Mouse (Mus musculus) liver, embryonic 12.5 days (tissue): ENCODE measurements around the gene Cacna2d3. TPM values are rescaled to one million over a fixed set of nuclear protein-coding genes. Genes with fewer than 3 reads are reported as not detected.

Experiments
- ATAC-seq: fragments of 200-750 bp; cut with Nextera tagmentation; 2 replicates; pipeline ENCODE4 v1.8.0; 2017; ENCODE audit warnings: moderate number of reproducible peaks, mild to moderate bottlenecking, moderate library complexity
- H3K27ac ChIP-seq: fragments of 300-500 bp; sonication (generic); 2 replicates; pipeline ENCODE4 v1.5.1; 2016; ENCODE audit warnings: mild to moderate bottlenecking
- H3K27me3 ChIP-seq: fragments of 300-500 bp; sonication (generic); replicated peaks from 2 replicates; pipeline ENCODE4 v1.6.1; 2016; ENCODE audit warnings: mild to moderate bottlenecking, moderate library complexity
- H3K36me3 ChIP-seq: fragments of 300-500 bp; sonication (generic); 2 replicates; pipeline ENCODE4 v1.6.1; 2016; ENCODE audit warnings: mild to moderate bottlenecking, moderate library complexity
- H3K4me1 ChIP-seq: fragments of 300-500 bp; sonication (generic); 2 replicates; pipeline ENCODE4 v1.6.1; 2016
- H3K4me2 ChIP-seq: fragments of 300-500 bp; sonication (generic); 2 replicates; pipeline ENCODE4 v1.6.1; 2016; ENCODE audit warnings: mild to moderate bottlenecking, moderate library complexity
- H3K4me3 ChIP-seq: fragments of 300-500 bp; sonication (generic); 2 replicates; pipeline ENCODE4 v1.5.1; 2016; ENCODE audit warnings: mild to moderate bottlenecking, moderate library complexity
- H3K9ac ChIP-seq: fragments of 300-500 bp; sonication (generic); 2 replicates; pipeline ENCODE4 v1.6.1; 2016; ENCODE audit warnings: mild to moderate bottlenecking, moderate library complexity
- H3K9me3 ChIP-seq: fragments of 300-500 bp; sonication (generic); replicated peaks from 2 replicates; pipeline ENCODE4 v1.6.1; 2016; ENCODE audit warnings: mild to moderate bottlenecking, moderate library complexity
- WGBS: fragments of 180-500 bp; shearing (Covaris S2); methylation state at CpG from one replicate; pipeline ENCODE4 v1.1.7; 2016; ENCODE audit not compliant: insufficient replicate concordance; 5-methylcytosine and 5-hydroxymethylcytosine counted together
- polyA plus RNA-seq: library from polyadenylated mRNA; unstranded; fragments of >200 nt; fragmentation: Nextera tagmentation; extraction: Ambion mirVana; gene quantifications from 2 replicates; pipeline ENCODE4 v1.2.1, GENCODE M21; 2016

Gene Cacna2d3
- polyA plus RNA-seq, 1 experiment from 2014 or later = 0.39 TPM

DNA sequence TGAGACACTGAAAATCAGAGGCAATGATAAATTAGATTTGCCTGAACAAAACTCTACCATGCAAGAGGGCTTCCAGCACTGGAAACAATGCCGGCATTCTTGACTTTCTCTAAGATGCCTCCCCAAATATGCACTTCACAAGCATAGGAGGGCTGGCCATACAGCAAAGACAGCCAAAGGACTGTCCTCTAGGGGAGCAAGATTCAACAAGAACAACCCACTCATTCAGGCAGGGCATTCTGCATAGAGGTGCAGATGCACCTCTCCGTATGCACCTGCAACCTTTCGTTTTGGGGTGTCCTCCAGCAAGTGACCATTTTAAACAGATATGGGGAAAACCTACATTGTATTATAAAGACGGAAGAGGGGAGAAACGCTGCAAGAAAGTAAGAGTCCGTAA lies 380.1 kb downstream of the Cacna2d3 start:
- no peaks in the 10 kb centered on the region for H3K9me3 ChIP-seq
- H3K4me1 ChIP-seq = no peaks in the 10 kb centered on the region
- no peak overlapping the region for H3K27ac ChIP-seq
- no peak overlapping the region for H3K4me2 ChIP-seq
- H3K9ac ChIP-seq = no peak overlapping the region
- H3K36me3 ChIP-seq = no peaks in the 10 kb centered on the region
- ATAC-seq = no peak
- 65% methylated on average over 6 of the region's 6 CpGs for WGBS
- no peak overlapping the region for H3K4me3 ChIP-seq
- H3K27me3 ChIP-seq = no peaks in the 10 kb centered on the region

- WGBS = 60% methylated on average over 5 of the region's 5 CpGs
- Histone ChIP-seq H3K36me3 (no peaks in the 10 kb centered on the region), H3K9me3 (no peaks in the 10 kb centered on the region), H3K4me2 (no peak overlapping the region), H3K4me3 (no peak overlapping the region), H3K27me3 (no peaks in the 10 kb centered on the region), H3K4me1 (no peaks in the 10 kb centered on the region), H3K9ac (no peak overlapping the region), H3K27ac (no peak overlapping the region)
- ATAC-seq = no peak
These were observed 380.9 kb downstream of the Cacna2d3 start for GRCm38 (mm10) chr14:29340728-29341127.

DNA sequence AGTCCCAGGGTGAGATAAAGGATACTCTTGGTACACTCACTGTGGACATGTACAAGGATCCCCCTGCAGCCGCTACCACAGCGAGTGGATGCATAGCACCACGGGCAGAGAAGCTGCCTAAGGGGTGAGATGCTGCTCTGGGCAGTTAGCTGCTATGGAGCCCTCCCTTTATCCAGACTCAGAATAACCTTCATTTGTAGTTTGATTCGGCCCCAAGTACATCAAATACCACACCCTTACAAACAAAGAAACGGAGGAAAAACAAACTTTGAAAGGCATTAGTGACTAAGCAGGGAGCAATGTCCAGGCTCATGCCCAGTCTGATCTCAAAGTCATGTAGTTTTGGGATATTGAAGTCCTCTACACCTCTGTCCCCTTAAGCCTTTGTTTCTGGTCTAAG lies 386.8 kb downstream of the Cacna2d3 start:
- WGBS = 70% methylated on average over 5 of the region's 5 CpGs
- Histone ChIP-seq H3K36me3 (no peaks in the 10 kb centered on the region), H3K27me3 (no peaks in the 10 kb centered on the region), H3K9me3 (no peaks in the 10 kb centered on the region), H3K4me2 (no peak overlapping the region), H3K4me3 (no peak overlapping the region), H3K9ac (no peak overlapping the region), H3K27ac (no peak overlapping the region), H3K4me1 (no peaks in the 10 kb centered on the region)
- ATAC-seq = no peak

GRCm38 (mm10) chr14:29334216-29334615 lies 387.4 kb downstream of the Cacna2d3 start:
- no peak overlapping the region for H3K4me2 ChIP-seq
- H3K27me3 ChIP-seq = no peaks in the 10 kb centered on the region
- H3K4me1 ChIP-seq = no peaks in the 10 kb centered on the region
- WGBS = 56% methylated on average over 2 of the region's 2 CpGs
- ATAC-seq = no peak
- H3K9me3 ChIP-seq = no peaks in the 10 kb centered on the region
- H3K36me3 ChIP-seq = no peaks in the 10 kb centered on the region
- no peak overlapping the region for H3K9ac ChIP-seq
- no peak overlapping the region for H3K4me3 ChIP-seq
- H3K27ac ChIP-seq = no peak overlapping the region

GRCm38 (mm10) chr14:29324430-29324782 lies 397.3 kb downstream of the Cacna2d3 start:
- Histone ChIP-seq H3K4me2 (no peak overlapping the region), H3K9me3 (no peaks in the 10 kb centered on the region), H3K4me1 (no peaks in the 10 kb centered on the region), H3K4me3 (no peak overlapping the region), H3K27me3 (no peaks in the 10 kb centered on the region), H3K9ac (no peak overlapping the region), H3K27ac (no peak overlapping the region), H3K36me3 (no peaks in the 10 kb centered on the region)
- ATAC-seq = no peak
- 73% methylated on average over 5 of the region's 5 CpGs for WGBS

DNA sequence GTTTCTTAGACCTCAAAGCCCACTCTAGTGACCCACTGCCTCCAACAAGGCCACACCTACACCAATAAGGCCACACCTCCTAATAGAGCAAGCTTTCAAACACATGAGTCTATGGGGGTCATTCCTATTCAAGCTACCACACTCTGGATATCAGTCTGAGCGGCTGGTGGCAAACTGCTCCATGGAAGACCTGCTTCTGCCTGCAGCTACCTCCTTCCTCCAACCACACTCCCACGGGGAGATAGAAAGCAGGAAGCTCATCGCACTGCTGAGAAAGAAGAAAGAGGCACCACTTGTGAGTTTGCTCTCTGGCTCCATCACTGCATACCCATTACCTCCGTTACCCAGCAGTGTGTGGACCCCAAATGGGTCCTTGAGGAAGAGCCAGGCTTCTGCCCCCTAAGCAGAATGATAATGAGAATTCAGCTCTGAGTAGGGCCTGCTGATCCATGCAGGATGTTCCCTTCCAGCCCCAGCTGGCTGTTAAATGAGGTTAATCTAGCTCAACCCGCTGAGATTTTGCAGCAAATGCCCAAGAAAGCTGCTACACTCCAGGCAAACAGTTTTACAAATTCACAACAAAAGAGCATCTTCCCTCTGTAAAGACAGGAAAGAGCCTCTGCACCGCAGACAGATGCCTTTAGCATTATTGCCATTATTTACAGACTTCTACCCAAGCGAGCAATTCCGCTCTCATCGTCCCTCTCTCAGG lies 397.8 kb downstream of the Cacna2d3 start:
- Histone ChIP-seq H3K4me3 (no peak overlapping the region), H3K4me1 (no peaks in the 10 kb centered on the region), H3K36me3 (no peaks in the 10 kb centered on the region), H3K27me3 (no peaks in the 10 kb centered on the region), H3K4me2 (no peak overlapping the region), H3K9me3 (no peaks in the 10 kb centered on the region), H3K9ac (no peak overlapping the region), H3K27ac (no peak overlapping the region)
- no peak for ATAC-seq
- WGBS = 65% methylated on average over 9 of the region's 9 CpGs

- 65% methylated on average over 2 of the region's 2 CpGs for WGBS
- H3K27ac ChIP-seq = no peak overlapping the region
- H3K4me3 ChIP-seq = no peak overlapping the region
- no peaks in the 10 kb centered on the region for H3K36me3 ChIP-seq
- H3K9me3 ChIP-seq = no peaks in the 10 kb centered on the region
- no peaks in the 10 kb centered on the region for H3K27me3 ChIP-seq
- no peak overlapping the region for H3K9ac ChIP-seq
- H3K4me1 ChIP-seq = no peaks in the 10 kb centered on the region
- no peak overlapping the region for H3K4me2 ChIP-seq
- ATAC-seq = no peak
These were observed 408.2 kb downstream of the Cacna2d3 start for GRCm38 (mm10) chr14:29313431-29313830.

DNA sequence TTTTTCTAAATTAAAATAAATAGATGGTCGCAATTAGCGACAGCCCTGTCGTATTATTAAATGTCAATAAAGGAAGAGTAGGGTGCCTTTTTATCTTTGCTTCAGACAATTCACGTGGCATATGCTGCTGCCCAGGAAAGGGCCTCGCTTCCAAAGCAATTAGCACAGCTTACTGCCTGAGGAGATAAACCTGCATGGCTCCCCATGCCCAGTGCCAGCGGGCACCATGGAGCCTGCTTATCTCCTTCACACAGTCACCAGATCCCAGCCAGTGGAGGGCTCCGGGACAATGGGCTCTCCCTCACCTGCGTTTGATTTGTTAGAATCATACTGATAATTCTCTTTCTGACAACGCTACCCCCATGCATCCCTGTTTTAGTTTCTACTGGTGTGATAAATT lies 416.0 kb downstream of the Cacna2d3 start:
- no peak overlapping the region for H3K9ac ChIP-seq
- no peaks in the 10 kb centered on the region for H3K4me1 ChIP-seq
- WGBS = 68% methylated on average over 9 of the region's 9 CpGs
- no peaks in the 10 kb centered on the region for H3K27me3 ChIP-seq
- no peak for ATAC-seq
- H3K36me3 ChIP-seq = no peaks in the 10 kb centered on the region
- H3K4me3 ChIP-seq = no peak overlapping the region
- H3K4me2 ChIP-seq = no peak overlapping the region
- no peak overlapping the region for H3K27ac ChIP-seq
- H3K9me3 ChIP-seq = no peaks in the 10 kb centered on the region

GRCm38 (mm10) chr14:29296185-29296754 lies 425.4 kb downstream of the Cacna2d3 start:
- 55% methylated on average over 2 of the region's 2 CpGs for WGBS
- ATAC-seq = no peak
- Histone ChIP-seq H3K27me3 (no peaks in the 10 kb centered on the region), H3K36me3 (no peaks in the 10 kb centered on the region), H3K9me3 (no peaks in the 10 kb centered on the region), H3K27ac (no peak overlapping the region), H3K9ac (no peak overlapping the region), H3K4me3 (no peak overlapping the region), H3K4me2 (no peak overlapping the region), H3K4me1 (no peaks in the 10 kb centered on the region)

GRCm38 (mm10) chr14:29278901-29279300 lies 442.8 kb downstream of the Cacna2d3 start:
- no peak overlapping the region for H3K4me3 ChIP-seq
- no peak overlapping the region for H3K4me2 ChIP-seq
- H3K9ac ChIP-seq = no peak overlapping the region
- ATAC-seq = no peak
- WGBS = 63% methylated on average over 1 of the region's 1 CpGs
- no peaks in the 10 kb centered on the region for H3K9me3 ChIP-seq
- H3K36me3 ChIP-seq = no peaks in the 10 kb centered on the region
- no peak overlapping the region for H3K27ac ChIP-seq
- no peaks in the 10 kb centered on the region for H3K27me3 ChIP-seq
- no peaks in the 10 kb centered on the region for H3K4me1 ChIP-seq

DNA sequence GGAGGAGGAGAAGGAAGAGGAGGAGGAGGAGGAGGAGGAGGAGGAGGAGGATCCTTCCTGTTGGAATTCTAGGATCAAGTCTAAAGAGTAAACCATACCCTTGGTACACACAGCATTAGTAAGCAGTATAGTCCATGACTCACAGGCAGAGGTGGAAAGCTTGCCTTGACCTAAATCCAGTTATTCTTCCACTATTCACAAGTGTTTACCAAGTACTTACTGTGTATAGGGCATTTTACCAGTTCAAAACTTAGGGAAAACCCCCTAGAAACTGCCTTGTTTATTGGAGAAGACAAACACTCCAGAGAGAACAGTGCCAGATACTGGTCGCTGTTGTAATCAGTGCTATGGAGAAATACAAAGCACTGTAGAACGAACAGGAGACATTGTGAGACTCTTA lies 443.3 kb downstream of the Cacna2d3 start:
- H3K4me3 ChIP-seq = no peak overlapping the region
- H3K27me3 ChIP-seq = no peaks in the 10 kb centered on the region
- no peak overlapping the region for H3K9ac ChIP-seq
- H3K4me2 ChIP-seq = no peak overlapping the region
- WGBS = 49% methylated on average over 2 of the region's 2 CpGs
- H3K9me3 ChIP-seq = no peaks in the 10 kb centered on the region
- no peak overlapping the region for H3K27ac ChIP-seq
- no peak for ATAC-seq
- no peaks in the 10 kb centered on the region for H3K4me1 ChIP-seq
- no peaks in the 10 kb centered on the region for H3K36me3 ChIP-seq

- Histone ChIP-seq H3K9me3 (no peaks in the 10 kb centered on the region), H3K4me3 (no peak overlapping the region), H3K9ac (no peak overlapping the region), H3K27ac (no peak overlapping the region), H3K4me1 (no peaks in the 10 kb centered on the region), H3K4me2 (no peak overlapping the region), H3K36me3 (no peaks in the 10 kb centered on the region), H3K27me3 (no peaks in the 10 kb centered on the region)
- 50% methylated on average over 2 of the region's 2 CpGs for WGBS
- no peak for ATAC-seq
These were observed 444.0 kb downstream of the Cacna2d3 start for GRCm38 (mm10) chr14:29277701-29278100.

GRCm38 (mm10) chr14:29273890-29274289 lies 447.8 kb downstream of the Cacna2d3 start:
- Histone ChIP-seq H3K4me3 (no peak overlapping the region), H3K4me1 (no peaks in the 10 kb centered on the region), H3K36me3 (no peaks in the 10 kb centered on the region), H3K27me3 (no peaks in the 10 kb centered on the region), H3K9me3 (no peaks in the 10 kb centered on the region), H3K27ac (no peak overlapping the region), H3K9ac (no peak overlapping the region), H3K4me2 (no peak overlapping the region)
- no peak for ATAC-seq
